Mouse (Mus musculus): ENCODE data around the gene Hsd3b2. TPM values are rescaled to one million over a fixed set of nuclear protein-coding genes. Genes with fewer than 3 reads are reported as not detected.
A peak's percentile ranks its signal among the peaks of the same experiment; 100 is the strongest.
"Not testable (repeated sequence)": the region's sequence is repeated elsewhere in the genome, so short reads cannot be mapped to it uniquely, and the experiment has no call there.

The Hsd3b2 gene
- total RNA-seq (2021), result under 1 TPM in 1 of 2 experiments, not detected in 1; 0.10 TPM
- long read RNA-seq, experiment 1, result 0 reads
- long read RNA-seq, experiment 2, partial matches to known transcripts, result 0 of 1 reads
- long read RNA-seq, experiment 2, other reads (novel, unspliced or antisense), result 1 of 1 reads

DNA sequence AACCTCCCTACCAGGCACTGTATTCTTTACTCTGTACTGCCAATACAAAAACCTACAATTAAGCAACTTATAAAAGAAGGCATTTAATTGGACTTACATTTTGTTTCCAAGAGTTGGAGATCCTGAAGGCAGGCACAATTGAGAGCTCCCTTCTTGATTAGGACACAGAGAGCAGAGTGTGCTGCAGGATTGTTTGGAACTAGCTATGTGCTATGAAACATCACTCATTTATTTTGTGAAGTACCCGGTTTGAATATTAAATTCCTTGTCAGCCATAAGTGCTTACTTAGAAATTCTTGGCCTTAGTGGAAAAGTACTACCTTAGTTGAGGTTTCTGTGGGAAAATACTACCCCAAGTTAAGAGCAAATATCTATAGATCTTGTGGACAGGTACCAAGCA lies at the start of gene Hsd3b2:
TSS of gene Hsd3b2 (minus strand) at position 168 of the 400 bp plus-strand sequence.
- TF ChIP-seq CTCF (conservative IDR thresholded peaks at IDR 0.05), result no peak
- Histone ChIP-seq H3K27ac (no peak within 1 kb of the TSS), H3K4me3 (no peak within 1 kb of the TSS)
- DNase-seq (ENCODE audit: low spot score in 2 of 2), result no peak

DNA sequence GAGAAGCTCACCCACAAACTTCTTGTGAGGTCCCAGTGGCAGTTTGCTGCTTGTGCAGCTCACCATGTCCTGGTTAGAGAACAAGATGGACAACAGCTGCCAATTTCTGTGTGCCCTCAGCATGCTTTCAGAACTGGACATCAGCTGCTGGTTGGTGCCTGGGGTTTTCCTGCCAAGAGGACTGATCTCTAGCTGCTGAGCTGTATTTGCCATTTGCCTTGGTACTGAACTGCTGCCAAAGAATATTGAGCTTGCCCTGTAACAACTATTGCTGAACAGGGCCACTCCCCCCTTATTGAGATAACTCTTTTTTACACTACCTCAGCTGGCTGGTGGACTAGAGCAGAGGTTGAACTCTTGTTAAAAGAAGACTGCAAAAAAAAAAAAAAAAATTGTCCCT lies 39.8 kb upstream of the Hsd3b2 start:
- Histone ChIP-seq H3K4me3 (no peak overlapping the region), H3K27ac (no peak overlapping the region)
- TF ChIP-seq CTCF (conservative IDR thresholded peaks at IDR 0.05), result no peak
- no peak for DNase-seq (ENCODE audit: low spot score in 2 of 2)

DNA sequence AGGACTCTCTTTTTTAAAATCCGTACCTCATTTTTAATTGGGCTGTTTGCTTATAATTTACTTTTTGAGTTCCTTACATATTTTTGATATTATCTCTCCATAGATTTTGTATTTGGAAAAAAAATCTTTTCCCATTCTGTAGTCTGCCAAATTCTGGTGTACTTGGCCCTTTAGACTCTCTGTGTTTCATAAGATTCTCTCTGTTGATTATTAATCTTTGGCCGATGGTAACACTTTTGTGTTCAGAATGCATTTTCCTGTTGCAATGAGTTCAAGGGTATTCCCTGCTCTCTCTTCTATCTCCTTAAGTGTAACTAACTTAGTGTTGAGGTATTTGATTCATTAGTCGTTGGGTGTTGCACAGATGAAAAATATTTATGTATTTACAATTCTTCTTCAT lies 32.5 kb upstream of the Hsd3b2 start:
- H3K27ac ChIP-seq, result no peak overlapping the region
- TF ChIP-seq CTCF (conservative IDR thresholded peaks at IDR 0.05), result no peak
- DNase-seq (ENCODE audit: low spot score in 2 of 2), result no peak
- H3K4me3 ChIP-seq, result no peak overlapping the region

DNA sequence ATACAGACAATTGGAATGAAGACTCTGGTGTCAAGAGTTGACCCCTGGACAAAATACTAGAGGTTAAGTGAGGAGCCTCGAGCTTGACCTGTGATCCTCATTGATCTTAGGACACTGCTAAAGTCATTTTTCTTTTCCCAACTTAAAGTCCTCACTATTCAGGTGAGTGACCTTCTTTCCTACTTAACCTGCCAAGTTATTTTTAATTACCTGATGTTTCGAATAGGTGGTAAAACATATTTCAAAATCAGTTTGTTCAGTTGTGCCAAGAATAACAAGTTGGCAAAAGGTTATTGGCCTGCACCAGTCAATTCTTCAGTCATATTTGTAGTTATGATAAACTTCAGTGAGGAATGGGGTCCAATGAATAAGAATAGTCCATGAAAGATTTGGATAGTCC lies 27.8 kb upstream of the Hsd3b2 start:
- no peak overlapping the region for H3K27ac ChIP-seq
- DNase-seq (ENCODE audit: low spot score in 2 of 2), result no peak
- TF ChIP-seq CTCF (conservative IDR thresholded peaks at IDR 0.05), result no peak
- H3K4me3 ChIP-seq, result no peak overlapping the region

DNA sequence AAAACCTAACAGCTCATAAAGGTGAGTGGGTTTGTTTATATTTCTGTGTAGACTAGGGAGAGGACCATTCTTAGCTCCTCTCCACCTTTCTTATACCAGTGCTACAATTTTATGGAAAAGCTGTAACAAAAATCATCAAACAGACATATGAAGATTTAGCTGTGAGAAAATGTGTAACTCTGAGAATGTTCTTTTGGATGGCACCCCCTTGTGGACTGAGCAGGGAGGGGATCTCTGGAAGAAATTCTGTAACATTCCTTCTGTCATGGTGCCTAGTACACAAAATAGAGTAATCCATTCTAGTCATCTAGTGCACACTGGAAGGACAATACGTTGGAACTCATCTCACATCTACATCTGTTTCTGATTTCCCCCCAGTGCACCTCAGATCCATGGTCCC lies 16.7 kb upstream of the Hsd3b2 start:
- DNase-seq (ENCODE audit: low spot score in 2 of 2); H3K4me3 ChIP-seq; H3K27ac ChIP-seq: not testable (repeated sequence)
- peak; percentile 59 for TF ChIP-seq CTCF (conservative IDR thresholded peaks at IDR 0.05)

DNA sequence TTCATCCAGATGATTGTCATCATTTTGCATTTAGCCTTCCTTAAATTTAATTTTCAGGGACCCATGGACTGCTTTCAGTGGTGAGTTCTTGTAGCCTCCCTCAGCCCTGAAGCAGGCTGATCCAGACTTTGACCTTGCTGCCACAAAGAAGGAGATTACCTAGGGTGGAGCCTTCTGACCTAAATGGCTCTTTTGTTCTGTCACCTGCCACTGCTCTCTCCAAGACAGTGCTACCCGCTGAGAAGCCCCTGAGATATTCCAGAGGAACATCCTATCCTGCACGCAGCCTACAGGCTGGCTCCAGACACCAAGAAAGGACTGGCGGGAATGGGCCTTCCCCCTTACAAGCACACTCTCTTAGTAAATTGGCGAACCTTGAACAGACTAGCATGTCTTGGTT lies 10.0 kb upstream of the Hsd3b2 start:
- no peak for TF ChIP-seq CTCF (conservative IDR thresholded peaks at IDR 0.05)
- no peak for DNase-seq (ENCODE audit: low spot score in 2 of 2)
- Histone ChIP-seq H3K27ac (no peak overlapping the region), H3K4me3 (no peak overlapping the region)

DNA sequence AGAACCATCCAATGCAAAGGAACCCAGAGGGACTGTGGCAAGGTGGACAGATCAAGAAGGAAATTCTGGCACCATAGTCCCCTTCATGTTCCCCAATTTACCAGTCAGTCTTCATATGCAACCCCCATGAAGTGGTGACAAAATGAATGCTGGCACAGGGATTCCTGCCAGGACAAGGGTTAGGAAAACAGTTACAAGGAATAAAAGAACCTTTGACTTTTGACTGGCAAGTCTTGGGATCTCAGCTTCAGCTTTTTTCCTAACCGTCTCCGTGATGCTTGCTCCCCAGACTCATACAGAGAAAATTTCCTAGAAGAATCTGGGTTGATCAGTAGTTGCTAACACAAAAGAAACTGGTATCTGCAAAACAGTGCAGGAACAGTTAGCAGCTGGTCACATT lies 9.4 kb upstream of the Hsd3b2 start:
- no peak overlapping the region for H3K4me3 ChIP-seq
- TF ChIP-seq CTCF (conservative IDR thresholded peaks at IDR 0.05), result no peak
- DNase-seq (ENCODE audit: low spot score in 2 of 2), result no peak

DNA sequence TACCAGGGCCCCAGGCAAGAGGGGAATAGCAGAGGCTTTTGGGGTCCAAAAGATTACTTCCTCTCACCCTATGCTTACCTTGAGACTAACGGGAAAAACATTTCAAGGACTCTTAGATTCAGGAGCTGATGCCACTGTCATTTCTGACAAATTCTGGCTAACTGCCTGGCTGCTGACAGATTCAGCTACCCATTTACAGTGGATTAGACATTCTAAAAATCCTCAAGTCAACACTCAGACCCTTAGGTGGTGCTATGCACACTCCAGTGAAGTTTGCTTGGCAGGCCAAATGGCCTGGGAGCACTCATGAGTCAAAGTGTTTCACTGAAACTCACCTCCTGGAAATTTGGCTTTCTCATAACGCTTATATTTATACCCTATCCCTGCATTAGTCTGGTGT lies 1.9 kb upstream of the Hsd3b2 start:
- no peak overlapping the region for H3K27ac ChIP-seq
- TF ChIP-seq CTCF (conservative IDR thresholded peaks at IDR 0.05), result no peak
- no peak overlapping the region for H3K4me3 ChIP-seq
- peak in 1 of 2 experiments; percentile 3 for DNase-seq (ENCODE audit: low spot score in 2 of 2)

More for the DNA sequence above, 9.4 kb upstream of the Hsd3b2 start:
- no peak overlapping the region for H3K27ac ChIP-seq

DNA sequence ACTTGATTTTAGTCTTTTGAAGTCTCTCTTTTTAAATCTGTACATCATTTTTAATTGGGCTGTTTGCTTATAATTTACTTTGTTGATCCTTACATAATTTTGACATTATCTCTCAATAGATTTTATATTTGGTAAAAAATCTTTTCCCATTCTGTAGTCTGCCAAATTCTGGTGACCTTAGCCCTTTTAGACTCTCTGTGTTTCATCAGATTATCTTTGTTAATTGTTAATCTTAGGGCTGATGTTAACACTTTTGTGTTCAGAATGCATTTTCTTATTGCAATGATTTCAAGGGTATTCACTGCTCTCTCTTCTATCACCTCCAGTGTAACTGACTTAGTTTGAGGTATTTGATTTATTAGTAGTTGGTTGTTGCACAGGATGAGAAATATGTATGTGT lies 3.6 kb downstream of the Hsd3b2 start:
- no peak for DNase-seq (ENCODE audit: low spot score in 2 of 2)

DNA sequence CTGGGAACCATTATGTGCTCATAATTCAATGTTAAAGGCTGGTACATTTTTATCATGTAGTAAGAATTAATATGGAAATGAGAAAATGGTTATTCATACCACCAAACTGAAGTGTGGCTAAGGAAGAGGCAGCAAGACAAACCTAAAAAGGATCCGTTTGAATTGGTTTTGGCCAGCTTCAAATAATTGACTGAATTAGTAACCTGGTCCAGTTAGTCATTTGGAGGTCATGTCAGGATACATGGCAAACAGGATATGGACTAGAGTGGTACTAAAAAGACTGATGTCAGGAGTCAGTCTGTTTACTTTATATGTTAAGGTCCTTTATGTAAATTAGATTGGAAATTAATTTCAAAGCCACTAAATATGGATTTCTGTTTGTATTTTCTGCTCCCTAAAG lies 41.9 kb downstream of the Hsd3b2 start:
- no peak for TF ChIP-seq CTCF (conservative IDR thresholded peaks at IDR 0.05)
- H3K27ac ChIP-seq, result no peak overlapping the region
- H3K4me3 ChIP-seq, result no peak overlapping the region
- DNase-seq (ENCODE audit: low spot score in 2 of 2), result no peak

More for the DNA sequence above, 3.6 kb downstream of the Hsd3b2 start:
- no peak overlapping the region for H3K27ac ChIP-seq
- H3K4me3 ChIP-seq, result no peak overlapping the region
- no peak for TF ChIP-seq CTCF (conservative IDR thresholded peaks at IDR 0.05)

DNA sequence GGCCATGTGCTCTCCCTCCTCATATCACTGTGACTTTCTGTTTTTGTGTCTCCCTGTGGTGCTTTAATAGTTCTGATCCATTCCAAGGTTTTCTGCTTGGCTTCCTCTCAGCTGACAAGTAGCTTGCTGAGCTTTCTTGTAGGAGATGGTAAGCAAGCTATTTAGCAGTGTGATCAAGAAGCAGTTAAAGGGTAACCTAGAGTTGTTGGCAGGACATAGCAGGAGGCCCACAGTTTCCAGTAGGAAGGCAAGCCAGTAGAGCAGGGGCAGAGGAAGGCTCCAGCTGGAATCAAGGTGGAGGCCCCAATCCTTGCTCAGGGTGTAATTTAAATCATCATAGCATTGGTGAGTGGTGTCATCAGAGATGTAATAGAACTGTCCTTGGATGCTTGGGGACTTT lies 43.6 kb downstream of the Hsd3b2 start:
- Histone ChIP-seq H3K27ac (no peak overlapping the region), H3K4me3 (no peak overlapping the region)
- no peak for TF ChIP-seq CTCF (conservative IDR thresholded peaks at IDR 0.05)
- DNase-seq (ENCODE audit: low spot score in 2 of 2), result no peak

Other genes starting within 250 kb of the Hsd3b2 start
- not detected for gene Hsd3b4, start 214.0 kb downstream of the Hsd3b2 start, total RNA-seq (2021)
- not detected for gene Gm10681, start 135.7 kb downstream of the Hsd3b2 start, total RNA-seq (2021)
- gene Hsd3b5, start 94.3 kb downstream of the Hsd3b2 start, total RNA-seq (2021), result not detected
- not detected for gene Hsd3b3, start 38.6 kb upstream of the Hsd3b2 start, total RNA-seq (2021)
- gene Hsd3b6, start 89.9 kb upstream of the Hsd3b2 start, total RNA-seq (2021), result not detected
- not detected for gene Hsd3b1, start 135.3 kb upstream of the Hsd3b2 start, total RNA-seq (2021)
- gene Hao2, start 168.7 kb upstream of the Hsd3b2 start, total RNA-seq (2021), result not detected

Data from layer of hippocampus, adult 2 months (tissue).